Mouse (Mus musculus) regulatory T cell (primary cell): ENCODE measurements around the gene Anapc2.
"Not testable (repeated sequence)": the region's sequence is repeated elsewhere in the genome, so short reads cannot be mapped to it uniquely, and the experiment has no call there.

Experiments used
- in situ Hi-C: fragments of 300-600 bp; cut with MboI, MseI; formaldehyde crosslinking; loops from one replicate; pipeline ENCODE4 v1.15.1; 2025; ENCODE audit warnings: high pct_unique_total_duplicates

The Anapc2 gene

GRCm38 (mm10) chr2:25240723-25241437, 31.4 kb upstream of the Anapc2 start:
- in situ Hi-C loops = no loop called here

- in situ Hi-C loops = no loop called here
These were observed 30.9 kb upstream of the Anapc2 start for GRCm38 (mm10) chr2:25241438-25241775.

GRCm38 (mm10) chr2:25242101-25242506, 30.2 kb upstream of the Anapc2 start, which contains the start of the genes Rnf208 and Cysrt1:
Gene Rnf208 (plus strand): TSS chr2:25242255.
Gene Cysrt1 (minus strand): TSS chr2:25242452.
- in situ Hi-C loops = no loop called here

GRCm38 (mm10) chr2:25243342-25243741, 28.9 kb upstream of the Anapc2 start:
- in situ Hi-C loops = no loop called here

- in situ Hi-C loops = no loop called here
These were observed 28.1 kb upstream of the Anapc2 start for GRCm38 (mm10) chr2:25244144-25244543.

- in situ Hi-C loops = no loop called here
These were observed 25.9 kb upstream of the Anapc2 start, which contains the start of gene AL732309.1 for GRCm38 (mm10) chr2:25246183-25247072. Gene AL732309.1 (minus strand): TSS chr2:25246863.

GRCm38 (mm10) chr2:25252331-25252730, 19.9 kb upstream of the Anapc2 start:
- in situ Hi-C loops = no loop called here

GRCm38 (mm10) chr2:25255284-25255779, 16.9 kb upstream of the Anapc2 start, which contains the start of gene Tmem203:
Gene Tmem203 (plus strand): TSS chr2:25255439.
- in situ Hi-C loops = no loop called here

GRCm38 (mm10) chr2:25256443-25257109, 15.7 kb upstream of the Anapc2 start:
- in situ Hi-C loops = not testable (repeated sequence)

- in situ Hi-C loops = not testable (repeated sequence)
These were observed 15.0 kb upstream of the Anapc2 start for GRCm38 (mm10) chr2:25257250-25257649.

- in situ Hi-C loops = no loop called here
These were observed 13.4 kb upstream of the Anapc2 start for GRCm38 (mm10) chr2:25258887-25259286.

- in situ Hi-C loops = no loop called here
These were observed 10.4 kb upstream of the Anapc2 start for GRCm38 (mm10) chr2:25261870-25262269.

GRCm38 (mm10) chr2:25262291-25262767, 9.9 kb upstream of the Anapc2 start, which contains the start of gene Tprn:
Gene Tprn (plus strand): TSS chr2:25262618.
- in situ Hi-C loops = no loop called here

GRCm38 (mm10) chr2:25262795-25263622, 9.3 kb upstream of the Anapc2 start:
- in situ Hi-C loops = no loop called here

- in situ Hi-C loops = no loop called here
These were observed 8.5 kb upstream of the Anapc2 start for GRCm38 (mm10) chr2:25263623-25264285.

GRCm38 (mm10) chr2:25264286-25264660, 8.0 kb upstream of the Anapc2 start:
- in situ Hi-C loops = no loop called here

GRCm38 (mm10) chr2:25264851-25265250, 7.4 kb upstream of the Anapc2 start:
- in situ Hi-C loops = no loop called here

GRCm38 (mm10) chr2:25265897-25266656, 6.2 kb upstream of the Anapc2 start:
- in situ Hi-C loops = no loop called here

- in situ Hi-C loops = no loop called here
These were observed 5.6 kb upstream of the Anapc2 start for GRCm38 (mm10) chr2:25266720-25267119.
